Mouse (Mus musculus) thymus, adult 2 months (tissue): ENCODE measurements around the gene Dad1.

ENCODE experiments used
- CTCF ChIP-seq: fragments of 200-500 bp; IDR thresholded peaks from 2 replicates; pipeline ENCODE4 v1.5.1; 2012; ENCODE audit warnings: mild to moderate bottlenecking, control low read depth, low read length, moderate library complexity, borderline replicate concordance; ENCODE audit not compliant: control insufficient read depth, poor library complexity, insufficient read depth; ENCODE audit errors: extremely low read depth
- POLR2A ChIP-seq: fragments of 200-500 bp; IDR thresholded peaks from 2 replicates; pipeline ENCODE4 v1.6.1; 2012; ENCODE audit warnings: mild to moderate bottlenecking, low read length, control low read depth, moderate library complexity; ENCODE audit not compliant: control insufficient read depth, poor library complexity, insufficient read depth; ENCODE audit errors: extremely low read depth

DNA sequence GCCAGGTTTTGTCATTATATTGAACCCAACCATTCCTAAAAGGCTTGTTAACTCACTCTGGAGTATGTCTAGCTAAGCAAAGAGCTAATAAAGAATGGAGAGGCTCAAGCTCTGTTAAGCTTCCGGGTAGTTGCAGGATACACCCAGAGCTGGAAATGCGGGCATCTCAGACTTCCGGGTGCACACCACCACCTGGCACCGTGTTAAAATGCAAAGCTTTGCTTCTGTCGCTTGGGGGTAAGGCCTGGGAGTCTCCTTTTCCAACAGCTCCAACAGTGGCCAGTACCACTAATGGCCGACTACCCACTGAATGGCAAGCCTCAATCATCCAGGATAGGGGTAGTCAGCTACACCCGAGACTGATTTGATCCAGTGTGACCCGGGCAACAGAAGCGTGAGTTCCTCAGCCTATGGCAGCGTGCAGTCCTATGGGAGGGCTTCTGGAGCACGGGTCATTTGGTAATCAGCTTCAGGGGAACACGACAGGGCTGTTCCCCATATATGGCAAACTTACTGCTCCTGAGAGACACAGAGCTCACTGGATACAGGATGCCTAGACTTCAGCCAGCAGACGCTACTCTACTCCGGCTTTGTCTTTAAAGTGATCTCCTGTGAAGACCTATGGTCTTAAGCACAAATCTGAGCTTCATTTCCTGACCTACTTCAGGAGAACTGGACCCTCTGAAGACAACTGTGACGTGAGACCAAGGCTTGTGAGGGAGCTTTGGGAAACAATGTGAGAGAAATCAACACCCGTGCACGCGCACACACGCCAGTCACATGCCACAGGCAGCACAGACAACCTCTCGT lies 19.5 kb downstream of the Dad1 start:
- TF ChIP-seq POLR2A, result no peak
- TF ChIP-seq CTCF, result no peak; the same call in 1 of the 2 replicates
